Mouse (Mus musculus) c-Kit-positive CD71-positive TER-119-negative erythroid progenitor cells, embryonic 14.5 days (primary cell): ENCODE results near the gene Exph5.

Experiments
- DNase-seq: peaks from one replicate; pipeline ENCODE4 v3.0.0-alpha.2; 2013; ENCODE audit warnings: low read depth

Gene Exph5

GRCm38 (mm10) chr9:53320894-53321650 is 19.6 kb downstream of the Exph5 start:
- no peak for DNase-seq

GRCm38 (mm10) chr9:53321683-53322082 is 20.2 kb downstream of the Exph5 start:
- no peak for DNase-seq

GRCm38 (mm10) chr9:53323419-53324251 is 22.2 kb downstream of the Exph5 start:
- DNase-seq, result no peak

- no peak for DNase-seq
These were observed 24.1 kb downstream of the Exph5 start for GRCm38 (mm10) chr9:53325363-53326090.

GRCm38 (mm10) chr9:53328203-53328602 is 26.7 kb downstream of the Exph5 start:
- DNase-seq, result no peak

GRCm38 (mm10) chr9:53329301-53330206 is 28.1 kb downstream of the Exph5 start:
- DNase-seq, result no peak

GRCm38 (mm10) chr9:53330247-53330646 is 28.8 kb downstream of the Exph5 start:
- no peak for DNase-seq

- DNase-seq, result no peak
These were observed 32.0 kb downstream of the Exph5 start for GRCm38 (mm10) chr9:53333436-53333835.

- no peak for DNase-seq
These were observed 33.7 kb downstream of the Exph5 start for GRCm38 (mm10) chr9:53335131-53335530.

GRCm38 (mm10) chr9:53339603-53340002 is 38.1 kb downstream of the Exph5 start:
- no peak for DNase-seq

- no peak for DNase-seq
These were observed 39.0 kb downstream of the Exph5 start for GRCm38 (mm10) chr9:53340328-53340916.

GRCm38 (mm10) chr9:53340969-53341368 is 39.5 kb downstream of the Exph5 start:
- no peak for DNase-seq

GRCm38 (mm10) chr9:53341981-53342380 is 40.5 kb downstream of the Exph5 start:
- no peak for DNase-seq

GRCm38 (mm10) chr9:53344646-53345432 is 43.4 kb downstream of the Exph5 start:
- no peak for DNase-seq

- DNase-seq, result no peak
These were observed 44.3 kb downstream of the Exph5 start for GRCm38 (mm10) chr9:53345728-53346127.

GRCm38 (mm10) chr9:53346402-53346801 is 44.9 kb downstream of the Exph5 start:
- no peak for DNase-seq

- DNase-seq, result no peak
These were observed 47.7 kb downstream of the Exph5 start for GRCm38 (mm10) chr9:53349211-53349610.

- DNase-seq, result no peak
These were observed 48.9 kb downstream of the Exph5 start for GRCm38 (mm10) chr9:53350331-53350730.

- DNase-seq, result no peak
These were observed 50.4 kb downstream of the Exph5 start for GRCm38 (mm10) chr9:53351899-53352298.

GRCm38 (mm10) chr9:53353161-53353560 is 51.7 kb downstream of the Exph5 start:
- DNase-seq, result no peak
